16 mouse cellular contexts compared by ENCODE assay signal in genomic region chr1:51508543-51508942, GRCm38 (mm10). TPM values are rescaled to one million over a fixed set of nuclear protein-coding genes. Genes with fewer than 3 reads are reported as not detected.
DNase-seq lines count a peak whose midpoint lies in the region; ATAC-seq and TF ChIP-seq lines count a peak whose summit lies in the region.
"Had no signal": no experiment of that assay in that cellular context is flagged by ENCODE, and none has a peak within 500 bp of the region (broad histone marks: within the 10 kb centered on the region; RNA-seq: fewer than 3 reads in every experiment).

No protein-coding gene starts in this region.

- no peak overlapping the region for H3K4me3 ChIP-seq in heart, embryonic 10.5 days
- no peak overlapping the region for H3K4me3 ChIP-seq in kidney, embryonic 16.5 days (ENCODE audit: low read length)
- H3K4me3 ChIP-seq in CH12.LX (replicated peaks in 1 of 3; ENCODE audit: low read depth in 2 of 3, low read length in 2 of 3, poor library complexity in 1 of 3): peak overlapping the region in 1 of 3 experiments; percentile 38
- H3K4me3 ChIP-seq in intestine, postnatal 0 days (ENCODE audit: low read depth, low read length): no peak overlapping the region
- H3K4me3 ChIP-seq: erythroblast, embryonic 14.5 days; neural tube, embryonic 13.5 days had no signal

- H3K4me1 ChIP-seq in heart, embryonic 10.5 days: peaks cover 34% of the 10 kb centered on the region
- peaks cover 11% of the 10 kb centered on the region for H3K4me1 ChIP-seq in kidney, embryonic 16.5 days (ENCODE audit: insufficient read depth, low read length)
- peaks cover 15 to 31% of the 10 kb centered on the region in 2 experiments for H3K4me1 ChIP-seq in CH12.LX (ENCODE audit: control insufficient read depth in 1 of 2, insufficient read depth in 2 of 2)
- no peaks in the 10 kb centered on the region for H3K4me1 ChIP-seq in intestine, postnatal 0 days (replicated peaks; ENCODE audit: control insufficient read depth, insufficient read depth, low read length)
- H3K4me1 ChIP-seq: neural tube, embryonic 13.5 days had no signal

- DNase-seq in heart, embryonic 10.5 days (ENCODE audit: low spot score): no peak
- no peak for DNase-seq in heart, postnatal 25 days (ENCODE audit: low spot score)
- DNase-seq in kidney, adult 18-20 months: no peak
- DNase-seq in CH12.LX (ENCODE audit: extremely low read depth): no peak
- no peak for DNase-seq in left cerebral cortex, postnatal 4 days
- DNase-seq in gastrocnemius, postnatal 10 days: no peak
- DNase-seq: cerebellum, postnatal 14 days; gastrocnemius, postnatal 14 days; right cerebral cortex, postnatal 4 days had no signal

- dilution Hi-C loops in CH12.LX (cut with MboI; ENCODE audit: extremely low pct_ligation_motif_present, extremely low pct_unique_long_range_greater_than_20kb, low sequenced_read_pairs): no loop called here

- no peaks in the 10 kb centered on the region for H3K79me2 ChIP-seq in CH12.LX (replicated peaks; ENCODE audit: control insufficient read depth, extremely low read depth, insufficient read depth, poor library complexity, severe bottlenecking)

- no peak for TF ChIP-seq POLR2A in CH12.LX (IDR thresholded peaks at IDR 0.05; ENCODE audit: low read depth, low read length)

- intact Hi-C loops in heart, postnatal 25 days (cut with DNase I): no loop called here
- intact Hi-C loops in left cerebral cortex, postnatal 4 days (cut with DNase I): no loop called here

- in situ Hi-C loops in CH12.LX (cut with MboI; ENCODE audit: low pct_ligation_motif_present, low pct_unique_long_range_greater_than_20kb, low sequenced_read_pairs): no loop called here

- no peaks in the 10 kb centered on the region for H3K36me3 ChIP-seq in heart, embryonic 10.5 days
- H3K36me3 ChIP-seq in kidney, embryonic 16.5 days (ENCODE audit: insufficient read depth, low read length): no peaks in the 10 kb centered on the region
- H3K36me3 ChIP-seq in CH12.LX (replicated peaks in 1 of 2; ENCODE audit: control insufficient read depth in 1 of 2, insufficient read depth in 1 of 2, low read length in 1 of 2): no peaks in the 10 kb centered on the region
- no peaks in the 10 kb centered on the region for H3K36me3 ChIP-seq in intestine, postnatal 0 days (ENCODE audit: control insufficient read depth, insufficient read depth)
- H3K36me3 ChIP-seq: neural tube, embryonic 13.5 days had no signal

- no peak for TF ChIP-seq EP300 in CH12.LX (IDR thresholded peaks at IDR 0.05; ENCODE audit: low read length)

- no peak for TF ChIP-seq CTCF in CH12.LX (conservative IDR thresholded peaks at IDR 0.05 in 1 of 2, IDR thresholded peaks at IDR 0.05 in 1 of 2; ENCODE audit: low read depth in 2 of 2, low read length in 2 of 2)
- no peak for TF ChIP-seq CTCF in intestine, postnatal 0 days (IDR thresholded peaks at IDR 0.05; ENCODE audit: low read depth)

- H3K27me3 ChIP-seq in heart, embryonic 10.5 days (ENCODE audit: insufficient read depth, poor library complexity, severe bottlenecking): no peaks in the 10 kb centered on the region
- no peaks in the 10 kb centered on the region for H3K27me3 ChIP-seq in kidney, embryonic 16.5 days (ENCODE audit: insufficient read depth, low read length)
- H3K27me3 ChIP-seq in CH12.LX (replicated peaks): no peaks in the 10 kb centered on the region
- H3K27me3 ChIP-seq in intestine, postnatal 0 days (replicated peaks; ENCODE audit: control insufficient read depth, insufficient read depth, low read length): no peaks in the 10 kb centered on the region
- H3K27me3 ChIP-seq: neural tube, embryonic 13.5 days had no signal

- peak overlapping the region; percentile 69; the same call in 1 of the 2 replicates for H3K27ac ChIP-seq in heart, embryonic 10.5 days
- 0 out of 2 replicates have a peak overlapping the region, but pooled peaks have one; percentile 18 for H3K27ac ChIP-seq in kidney, embryonic 16.5 days (ENCODE audit: low read length)
- H3K27ac ChIP-seq in CH12.LX (ENCODE audit: insufficient read depth, low read depth): no peak overlapping the region; the same call in 1 of the 2 replicates
- peak overlapping the region; percentile 65; the same call in 1 of the 2 replicates for H3K27ac ChIP-seq in intestine, postnatal 0 days (ENCODE audit: low read depth, low read length)
- H3K27ac ChIP-seq: macrophage; neural tube, embryonic 13.5 days had no signal

- H3K4me2 ChIP-seq in kidney, embryonic 16.5 days (replicated peaks; ENCODE audit: low read depth, low read length): no peak overlapping the region
- peak overlapping the region; percentile 56; the same call in 1 of the 2 replicates for H3K4me2 ChIP-seq in CH12.LX (ENCODE audit: insufficient read depth, low read depth, poor library complexity, severe bottlenecking)
- peak overlapping the region; percentile 43 for H3K4me2 ChIP-seq in intestine, postnatal 0 days (replicated peaks; ENCODE audit: low read depth)
- H3K4me2 ChIP-seq: neural tube, embryonic 13.5 days had no signal

- WGBS in heart, embryonic 10.5 days: 62% methylated on average over 3 of the region's 3 CpGs
- WGBS in kidney, embryonic 16.5 days: 69% methylated on average over 3 of the region's 3 CpGs
- WGBS in intestine, postnatal 0 days: 42% methylated on average over 3 of the region's 3 CpGs

- H3K9ac ChIP-seq in kidney, embryonic 16.5 days (replicated peaks; ENCODE audit: low read length): no peak overlapping the region
- H3K9ac ChIP-seq in CH12.LX (ENCODE audit: insufficient read depth, low read depth): no peak overlapping the region
- H3K9ac ChIP-seq in intestine, postnatal 0 days (ENCODE audit: low read depth, low read length): no peak overlapping the region
- H3K9ac ChIP-seq: neural tube, embryonic 13.5 days had no signal

- no peak for TF ChIP-seq RAD21 in CH12.LX (IDR thresholded peaks at IDR 0.05; ENCODE audit: low read depth, low read length)

- no peaks in the 10 kb centered on the region for H3K9me3 ChIP-seq in heart, embryonic 10.5 days
- H3K9me3 ChIP-seq in kidney, embryonic 16.5 days (ENCODE audit: low read length): no peaks in the 10 kb centered on the region
- no peaks in the 10 kb centered on the region for H3K9me3 ChIP-seq in CH12.LX (replicated peaks; ENCODE audit: low read length)
- H3K9me3 ChIP-seq in intestine, postnatal 0 days (ENCODE audit: control insufficient read depth): no peaks in the 10 kb centered on the region
- H3K9me3 ChIP-seq: neural tube, embryonic 13.5 days had no signal

- ATAC-seq in kidney, embryonic 16.5 days (ENCODE audit: low FRiP score, low TSS enrichment): no peak
- ATAC-seq in intestine, postnatal 0 days: no peak
- ATAC-seq: forebrain, embryonic 16.5 days; hindbrain, embryonic 16.5 days had no signal

TF ChIP-seq in CH12.LX, 34 proteins besides CTCF, POLR2A, EP300 and RAD21:
- TF ChIP-seq MYC (IDR thresholded peaks at IDR 0.05; ENCODE audit: low read depth, low read length) (no peak), NELFE (IDR thresholded peaks at IDR 0.05; ENCODE audit: low read depth, low read length) (peak; percentile 10; the same call in 1 of the 2 replicates)

RNA-seq across cellular contexts. Expression of gene Nabp1, which starts 30.3 kb away (rescaled TPM):
- polyA plus RNA-seq in heart, embryonic 10.5 days (2016; fragmentation: Nextera tagmentation; extraction: Ambion mirVana): 18.8 and 21.5 TPM in 2 replicates
- total RNA-seq in heart, postnatal 25 days (2021): 10 to 100 TPM; 33.6 to 37.4 TPM
- polyA plus RNA-seq in kidney, embryonic 16.5 days (2015; fragmentation: Nextera tagmentation; extraction: Ambion mirVana): 26.0 and 29.3 TPM in 2 replicates
- 32.7 and 37.8 TPM in 2 replicates for total RNA-seq in CH12.LX (2012; rRNA removed)
- total RNA-seq in CH12.LX (2014; rRNA removed): 51.0 and 52.0 TPM in 2 replicates
- 33.7 and 48.7 TPM in 2 replicates for polyA plus RNA-seq in CH12.LX (2012; ENCODE audit: insufficient read length, low read depth)
- polyA plus RNA-seq in intestine, postnatal 0 days (2015; fragmentation: Nextera tagmentation; extraction: Ambion mirVana): 14.9 and 15.7 TPM in 2 replicates
- 1 to 10 TPM; 7.7 to 8.4 TPM for total RNA-seq in left cerebral cortex, postnatal 4 days (2021)
- total RNA-seq in gastrocnemius, postnatal 10 days (2021): 10 to 100 TPM; 13.3 to 13.9 TPM
